Mouse (Mus musculus) CH12.LX (cell line): Measurements from ENCODE around the gene Meis3. TPM values are rescaled to one million over a fixed set of nuclear protein-coding genes. Genes with fewer than 3 reads are reported as not detected.

Experiments
- DNase-seq: peaks from one replicate; pipeline ENCODE4 v3.0.0-alpha.2; 2013; ENCODE audit errors: extremely low read depth
- H3K27ac ChIP-seq: 2 replicates; pipeline ENCODE4 v1.5.1; 2012; ENCODE audit warnings: low read depth, mild to moderate bottlenecking, control low read depth, moderate library complexity; ENCODE audit not compliant: insufficient read depth
- H3K27me3 ChIP-seq: replicated peaks from 2 replicates; pipeline ENCODE3; 2012; ENCODE audit warnings: inconsistent platforms
- H3K36me3 ChIP-seq, 2 experiments: replicated peaks in 1 of 2; 2 replicates each; pipeline versions ENCODE3 to v1.6.1; 2012; ENCODE audit warnings: inconsistent platforms in 1 of 2, low read length in 1 of 2, mild to moderate bottlenecking in 1 of 2, mixed read lengths in 1 of 2, moderate library complexity in 1 of 2; ENCODE audit not compliant: control insufficient read depth in 1 of 2, insufficient read depth in 1 of 2
- H3K4me1 ChIP-seq, 2 experiments: 2 replicates each; pipeline ENCODE4 v1.6.1; 2012; ENCODE audit warnings: inconsistent platforms in 1 of 2, moderate library complexity in 1 of 2; ENCODE audit not compliant: insufficient read depth in 2 of 2, control insufficient read depth in 1 of 2
- H3K4me2 ChIP-seq: 2 replicates; pipeline ENCODE4 v1.6.1; 2012; ENCODE audit warnings: low read depth, mild to moderate bottlenecking, control low read depth; ENCODE audit not compliant: poor library complexity, insufficient read depth, severe bottlenecking
- H3K4me3 ChIP-seq, 3 experiments: fragments of 150-350 bp in 1 of 3; sonication (generic) in 1 of 3; replicated peaks in 1 of 3; 2 replicates each; pipeline versions ENCODE3 to v1.5.1; 2011 to 2012; ENCODE audit warnings: low read depth in 2 of 3, low read length in 2 of 3, mild to moderate bottlenecking in 2 of 3, moderate library complexity in 2 of 3, control low read depth in 1 of 3, improper control_type of control experiment in 1 of 3, inconsistent platforms in 1 of 3, mixed read lengths in 1 of 3; ENCODE audit not compliant: poor library complexity in 1 of 3
- H3K79me2 ChIP-seq: replicated peaks from 2 replicates; pipeline ENCODE4 v1.6.1; 2012; ENCODE audit warnings: mild to moderate bottlenecking, moderate library complexity; ENCODE audit not compliant: control insufficient read depth, poor library complexity, insufficient read depth, severe bottlenecking; ENCODE audit errors: extremely low read depth
- H3K9ac ChIP-seq: 2 replicates; pipeline ENCODE4 v1.6.1; 2012; ENCODE audit warnings: low read depth, mild to moderate bottlenecking, control low read depth, moderate library complexity; ENCODE audit not compliant: insufficient read depth
- H3K9me3 ChIP-seq: replicated peaks from 2 replicates; pipeline ENCODE3; 2012; ENCODE audit warnings: low read length, inconsistent platforms, mixed read lengths
- BHLHE40 ChIP-seq: IDR thresholded peaks from 2 replicates; pipeline ENCODE4 v1.6.1; 2011; ENCODE audit warnings: mild to moderate bottlenecking, low read depth, low read length, improper control_type of control experiment
- CHD1 ChIP-seq: IDR thresholded peaks from 2 replicates; pipeline ENCODE4 v1.6.1; 2012; ENCODE audit warnings: low read depth, low read length, improper control_type of control experiment, inconsistent platforms
- CHD2 ChIP-seq: IDR thresholded peaks from 2 replicates; pipeline ENCODE4 v1.6.1; 2011; ENCODE audit warnings: low read length, improper control_type of control experiment
- E2F4 ChIP-seq: IDR thresholded peaks from 2 replicates; pipeline ENCODE4 v1.6.1; 2011; ENCODE audit warnings: low read depth, low read length, improper control_type of control experiment; ENCODE audit not compliant: insufficient replicate concordance
- EP300 ChIP-seq: IDR thresholded peaks from 2 replicates; pipeline ENCODE4 v1.6.1; 2011; ENCODE audit warnings: low read length, improper control_type of control experiment
- ETS1 ChIP-seq: conservative IDR thresholded peaks from 2 replicates; pipeline ENCODE4 v1.6.1; 2012; ENCODE audit warnings: low read depth, mild to moderate bottlenecking, inconsistent platforms, low read length, improper control_type of control experiment, moderate library complexity
- GABPA ChIP-seq: IDR thresholded peaks from 2 replicates; pipeline ENCODE4 v1.6.1; 2012; ENCODE audit warnings: low read depth, low read length, improper control_type of control experiment, inconsistent platforms; ENCODE audit not compliant: insufficient replicate concordance
- IRF4 ChIP-seq: IDR thresholded peaks from 2 replicates; pipeline ENCODE4 v1.6.1; 2014; ENCODE audit warnings: low read depth, mild to moderate bottlenecking, inconsistent platforms, low read length, improper control_type of control experiment
- MAFK ChIP-seq: IDR thresholded peaks from 2 replicates; pipeline ENCODE4 v1.6.1; 2011; ENCODE audit warnings: low read length, improper control_type of control experiment; ENCODE audit not compliant: insufficient replicate concordance
- MAX ChIP-seq: IDR thresholded peaks from 2 replicates; pipeline ENCODE4 v1.6.1; 2011; ENCODE audit warnings: low read length, improper control_type of control experiment
- MEF2A ChIP-seq: IDR thresholded peaks from 2 replicates; pipeline ENCODE4 v1.6.1; 2014; ENCODE audit warnings: low read depth, mild to moderate bottlenecking, inconsistent platforms, low read length, improper control_type of control experiment, borderline replicate concordance
- NELFE ChIP-seq: IDR thresholded peaks from 2 replicates; pipeline ENCODE4 v1.6.1; 2011; ENCODE audit warnings: low read depth, low read length, improper control_type of control experiment
- POLR2A ChIP-seq: IDR thresholded peaks from 2 replicates; pipeline ENCODE4 v1.6.1; 2011; ENCODE audit warnings: low read depth, mild to moderate bottlenecking, improper control_type of control experiment, low read length
- RAD21 ChIP-seq: IDR thresholded peaks from 2 replicates; pipeline ENCODE4 v1.6.1; 2011; ENCODE audit warnings: low read depth, mild to moderate bottlenecking, low read length, improper control_type of control experiment, moderate library complexity
- SMC3 ChIP-seq: IDR thresholded peaks from 2 replicates; pipeline ENCODE4 v1.6.1; 2011; ENCODE audit warnings: low read depth, low read length, improper control_type of control experiment
- TBP ChIP-seq: conservative IDR thresholded peaks from 2 replicates; pipeline ENCODE4 v1.6.1; 2011; ENCODE audit warnings: low read depth, low read length, improper control_type of control experiment
- dilution Hi-C: fragments of 300-500 bp; cut with MboI; formaldehyde crosslinking; loops from 2 replicates; pipeline ENCODE4 v1.14.3; 2020; ENCODE audit warnings: low sequenced_read_pairs; ENCODE audit not compliant: extremely low pct_unique_long_range_greater_than_20kb, extremely low pct_ligation_motif_present
- in situ Hi-C: fragments of 300-500 bp; cut with MboI; formaldehyde crosslinking; loops from 3 replicates; pipeline ENCODE4 v1.14.3; 2019; ENCODE audit warnings: low sequenced_read_pairs, low pct_ligation_motif_present, low pct_unique_long_range_greater_than_20kb, mixed read lengths
- polyA plus RNA-seq: library from polyadenylated mRNA; unstranded; fragments of >175 nt; gene quantifications from 2 replicates; pipeline ENCODE4 v1.2.1, GENCODE M21; 2012; ENCODE audit warnings: low read depth; ENCODE audit not compliant: insufficient read length
- total RNA-seq, 2 experiments: library from RNA; depleted of rRNA; stranded (reverse); fragments of 300-350 nt in 1 of 2; fragments of >200 nt in 1 of 2; gene quantifications; 2 replicates each; pipeline ENCODE4 v1.2.3; 2012 to 2014

The Meis3 gene
- total and polyA plus RNA-seq, 3 experiments: 7.9 to 11.8 (median 10.2) TPM

GRCm38 (mm10) chr7:16155132-16155872 lies 19.6 kb upstream of the Meis3 start:
- peak; percentile 43 for DNase-seq
- in situ Hi-C loops (no loop called here), dilution Hi-C loops (loop anchor here (25.0 kb wide), 1 partner anchor 193 kb away; the partner anchor contains the start of gene Ehd2)
- TF ChIP-seq MEF2A: 0 out of 2 replicates have a peak, but pooled peaks have one; percentile 5
- TF ChIP-seq BHLHE40: peak; percentile 48
- 0 out of 2 replicates have a peak, but pooled peaks have one; percentile 29 for TF ChIP-seq EP300
- TF ChIP-seq E2F4: no peak
- TF ChIP-seq NELFE: peak; percentile 33; the same call in 1 of the 2 replicates
- 0 out of 2 replicates have a peak, but pooled peaks have one; percentile 18 for TF ChIP-seq ETS1
- TF ChIP-seq CHD1: no peak
- TF ChIP-seq POLR2A: 0 out of 2 replicates have a peak, but pooled peaks have one; percentile 38
- peak; percentile 91 for TF ChIP-seq TBP
- no peak for TF ChIP-seq IRF4
- TF ChIP-seq CHD2: no peak
- no peaks in the 10 kb centered on the region for H3K79me2 ChIP-seq
- H3K36me3 ChIP-seq: no peaks in the 10 kb centered on the region
- peaks cover 15 to 31% of the 10 kb centered on the region in 2 experiments for H3K4me1 ChIP-seq
- peak overlapping the region; percentile 29 for H3K4me2 ChIP-seq
- peaks cover 3% of the 10 kb centered on the region for H3K27me3 ChIP-seq
- H3K9me3 ChIP-seq: peaks cover 3% of the 10 kb centered on the region
- H3K27ac ChIP-seq: no peak overlapping the region
- H3K4me3 ChIP-seq: no peak overlapping the region
- no peak overlapping the region for H3K9ac ChIP-seq

GRCm38 (mm10) chr7:16156105-16156714 lies 18.7 kb upstream of the Meis3 start:
- no peak overlapping the region for H3K4me3 ChIP-seq
- H3K79me2 ChIP-seq: no peaks in the 10 kb centered on the region
- H3K27me3 ChIP-seq: no peaks in the 10 kb centered on the region
- no peak for DNase-seq
- no peak overlapping the region for H3K9ac ChIP-seq
- no peak overlapping the region for H3K4me2 ChIP-seq
- H3K27ac ChIP-seq: no peak overlapping the region
- no peaks in the 10 kb centered on the region for H3K36me3 ChIP-seq
- TF ChIP-seq MAFK: no peak
- peak; percentile 64 for TF ChIP-seq MEF2A
- TF ChIP-seq BHLHE40: no peak
- no peak for TF ChIP-seq GABPA
- no peak for TF ChIP-seq MAX
- no peak for TF ChIP-seq SMC3
- no peak for TF ChIP-seq RAD21
- dilution Hi-C loops (loop anchor here (25.0 kb wide), 1 partner anchor 194 kb away; the partner anchor contains the start of gene Ehd2), in situ Hi-C loops (no loop called here)
- peaks cover 15 to 31% of the 10 kb centered on the region in 2 experiments for H3K4me1 ChIP-seq
- peaks cover 7% of the 10 kb centered on the region for H3K9me3 ChIP-seq
